Mouse (Mus musculus) erythroblast, adult 5-6 weeks (primary cell): ENCODE measurements around the gene Phc1. TPM values are rescaled to one million over a fixed set of nuclear protein-coding genes. Genes with fewer than 3 reads are reported as not detected.
A peak's percentile ranks its signal among the peaks of the same experiment; 100 is the strongest.

ENCODE experiments used
- ATAC-seq: replicated peaks from 2 replicates; pipeline ENCODE4 v1.8.0; 2016; ENCODE audit warnings: moderate number of reproducible peaks, mild to moderate bottlenecking, moderate TSS enrichment, inconsistent platforms; ENCODE audit not compliant: poor library complexity, low FRiP score, severe bottlenecking
- total RNA-seq, 2 experiments: library from RNA; stranded (forward) in 1 of 2; stranded (reverse) in 1 of 2; fragments of 150-400 nt in 1 of 2; fragments of 200-764, 138-1000 nt in 1 of 2; gene quantifications; 2 replicates each; pipeline versions ENCODE4 v1.2.3 to v1.2.4; 2015 to 2017; ENCODE audit warnings: low replicate concordance in 2 of 2

Phc1 gene
- total RNA-seq, 2 experiments from 2014 or later = 0.34 to 15.9 TPM

GRCm38 (mm10) chr6:122339648-122340341 is 566 bp downstream of the Phc1 start:
- no peak for ATAC-seq

- peak; percentile 71 for ATAC-seq
Measured at GRCm38 (mm10) chr6:122339047-122339647, 1.2 kb downstream of the Phc1 start.

GRCm38 (mm10) chr6:122337546-122337945 is 2.8 kb downstream of the Phc1 start:
- ATAC-seq = no peak

- no peak for ATAC-seq
Measured at GRCm38 (mm10) chr6:122334786-122335340, 5.5 kb downstream of the Phc1 start.

- ATAC-seq = no peak
Measured at GRCm38 (mm10) chr6:122333081-122333612, 7.2 kb downstream of the Phc1 start.

GRCm38 (mm10) chr6:122325361-122325975 is 14.9 kb downstream of the Phc1 start:
- ATAC-seq = no peak

GRCm38 (mm10) chr6:122318726-122319125 is 21.6 kb downstream of the Phc1 start:
- ATAC-seq = no peak

- no peak for ATAC-seq
Measured at GRCm38 (mm10) chr6:122310187-122310820, 30.1 kb downstream of the Phc1 start.

- peak; percentile 47 for ATAC-seq
Measured at GRCm38 (mm10) chr6:122309446-122309960, 30.9 kb downstream of the Phc1 start.

GRCm38 (mm10) chr6:122308505-122309393 is 31.6 kb downstream of the Phc1 start, which contains the start of gene M6pr:
TSS of gene M6pr (plus strand) at chr6:122308720.
- peak; percentile 94 for ATAC-seq

GRCm38 (mm10) chr6:122308136-122308504 is 32.2 kb downstream of the Phc1 start:
- ATAC-seq = no peak

GRCm38 (mm10) chr6:122306707-122307106 is 33.7 kb downstream of the Phc1 start:
- no peak for ATAC-seq

- ATAC-seq = no peak
Measured at GRCm38 (mm10) chr6:122304790-122305555, 35.4 kb downstream of the Phc1 start.

GRCm38 (mm10) chr6:122304355-122304754 is 36.0 kb downstream of the Phc1 start:
- ATAC-seq = no peak

GRCm38 (mm10) chr6:122303526-122303925 is 36.8 kb downstream of the Phc1 start:
- no peak for ATAC-seq

GRCm38 (mm10) chr6:122302661-122303060 is 37.7 kb downstream of the Phc1 start:
- no peak for ATAC-seq

- no peak for ATAC-seq
Measured at GRCm38 (mm10) chr6:122302121-122302520, 38.2 kb downstream of the Phc1 start.

GRCm38 (mm10) chr6:122299621-122300133 is 40.7 kb downstream of the Phc1 start:
- no peak for ATAC-seq
